Mouse (Mus musculus) midbrain, embryonic 15.5 days (tissue): ENCODE results near the gene Neu4. TPM values are rescaled to one million over a fixed set of nuclear protein-coding genes. Genes with fewer than 3 reads are reported as not detected.
"Not testable (repeated sequence)": the region's sequence is repeated elsewhere in the genome, so short reads cannot be mapped to it uniquely, and the experiment has no call there.

Experiments
- ATAC-seq: fragments of 200-750 bp; cut with Nextera tagmentation; replicated peaks from 2 replicates; pipeline ENCODE4 v1.8.0; 2017; ENCODE audit warnings: moderate TSS enrichment
- H3K27ac ChIP-seq: fragments of 300-500 bp; sonication (generic); 2 replicates; pipeline ENCODE4 v1.5.1; 2015; ENCODE audit warnings: mild to moderate bottlenecking, inconsistent platforms
- H3K27me3 ChIP-seq: fragments of 300-500 bp; sonication (generic); replicated peaks from 2 replicates; pipeline ENCODE4 v1.6.1; 2015; ENCODE audit warnings: inconsistent platforms
- H3K36me3 ChIP-seq: fragments of 300-500 bp; sonication (generic); replicated peaks from 2 replicates; pipeline ENCODE4 v1.6.1; 2015; ENCODE audit warnings: inconsistent platforms
- H3K4me1 ChIP-seq: fragments of 300-500 bp; sonication (generic); 2 replicates; pipeline ENCODE4 v1.6.1; 2015; ENCODE audit warnings: inconsistent platforms
- H3K4me2 ChIP-seq: fragments of 300-500 bp; sonication (generic); 2 replicates; pipeline ENCODE4 v1.6.1; 2015; ENCODE audit warnings: inconsistent platforms, mild to moderate bottlenecking, moderate library complexity
- H3K4me3 ChIP-seq: fragments of 300-500 bp; sonication (generic); 2 replicates; pipeline ENCODE4 v1.5.1; 2015; ENCODE audit warnings: mild to moderate bottlenecking, inconsistent platforms
- H3K9ac ChIP-seq: fragments of 300-500 bp; sonication (generic); 2 replicates; pipeline ENCODE4 v1.6.1; 2015; ENCODE audit warnings: mild to moderate bottlenecking, inconsistent platforms
- H3K9me3 ChIP-seq: fragments of 300-500 bp; sonication (generic); 2 replicates; pipeline ENCODE4 v1.6.1; 2016; ENCODE audit warnings: inconsistent platforms
- WGBS: fragments of 180-500 bp; shearing (Covaris S2); methylation state at CpG from one replicate; pipeline ENCODE4 v1.1.7; 2015; ENCODE audit warnings: mixed read lengths; 5-methylcytosine and 5-hydroxymethylcytosine counted together
- polyA plus RNA-seq: library from polyadenylated mRNA; unstranded; fragments of >200 nt; fragmentation: Nextera tagmentation; extraction: Ambion mirVana; gene quantifications from 2 replicates; pipeline ENCODE4 v1.2.1, GENCODE M21; 2015

The Neu4 gene
- not detected in 2 replicates for polyA plus RNA-seq

DNA sequence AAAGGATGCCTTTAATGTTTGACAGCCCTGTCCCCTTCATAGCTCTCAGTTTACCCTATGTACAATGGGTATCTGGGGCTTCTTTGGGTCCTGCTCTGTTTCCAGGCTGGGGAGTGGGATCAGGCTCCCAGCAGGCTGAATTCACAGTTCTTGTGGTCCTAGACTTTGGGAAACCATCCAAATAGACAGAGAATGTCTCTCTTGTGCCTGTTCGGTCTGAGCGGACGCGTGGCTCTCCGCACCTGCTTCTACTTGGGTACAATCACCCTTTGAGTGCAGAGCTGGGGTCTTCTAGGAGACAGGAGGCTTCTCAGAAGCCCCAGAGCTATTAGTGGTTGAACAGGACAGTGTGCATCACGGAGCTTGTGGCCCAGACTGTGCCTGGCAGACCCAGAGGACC lies at the start of gene Neu4:
Neu4 (plus strand) TSS at position 301 of the 400 bp plus-strand sequence.
- Histone ChIP-seq H3K4me1 (no peaks in the 10 kb centered on the region), H3K4me2 (no peak within 1 kb of the TSS), H3K27ac (no peak within 1 kb of the TSS), H3K4me3 (no peak within 1 kb of the TSS), H3K36me3 (no peaks in the 10 kb centered on the region), H3K9me3 (no peaks in the 10 kb centered on the region), H3K9ac (no peak within 1 kb of the TSS), H3K27me3 (no peaks in the 10 kb centered on the region)
- ATAC-seq, result no peak
- WGBS, result 88% methylated on average over 6 of the region's 6 CpGs

DNA sequence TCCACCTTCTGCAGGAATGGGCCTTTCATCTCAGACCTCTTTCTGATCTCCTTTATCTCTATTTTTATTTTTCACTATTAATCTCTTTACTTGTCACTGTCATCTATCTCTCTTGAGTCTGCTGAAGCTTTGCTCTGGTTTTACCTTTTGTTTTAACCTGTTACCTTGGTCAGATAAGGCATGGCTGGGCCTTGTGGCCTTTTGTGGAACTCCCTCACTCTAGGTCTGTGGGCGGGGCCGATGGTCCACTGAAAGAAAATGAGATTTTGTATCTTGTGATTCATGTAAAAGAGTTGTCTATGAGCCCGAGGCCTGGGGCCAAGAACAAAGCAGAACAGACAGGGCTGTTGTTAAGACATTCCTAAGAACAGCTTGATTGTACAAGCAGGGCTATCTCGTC lies 49.5 kb upstream of the Neu4 start:
- not testable (repeated sequence) for ATAC-seq, H3K9ac ChIP-seq, H3K27ac ChIP-seq, H3K4me2 ChIP-seq, H3K4me1 ChIP-seq, H3K36me3 ChIP-seq, H3K9me3 ChIP-seq, H3K27me3 ChIP-seq, H3K4me3 ChIP-seq
- no CpG with 5 or more reads among the region's 4 CpGs for WGBS

DNA sequence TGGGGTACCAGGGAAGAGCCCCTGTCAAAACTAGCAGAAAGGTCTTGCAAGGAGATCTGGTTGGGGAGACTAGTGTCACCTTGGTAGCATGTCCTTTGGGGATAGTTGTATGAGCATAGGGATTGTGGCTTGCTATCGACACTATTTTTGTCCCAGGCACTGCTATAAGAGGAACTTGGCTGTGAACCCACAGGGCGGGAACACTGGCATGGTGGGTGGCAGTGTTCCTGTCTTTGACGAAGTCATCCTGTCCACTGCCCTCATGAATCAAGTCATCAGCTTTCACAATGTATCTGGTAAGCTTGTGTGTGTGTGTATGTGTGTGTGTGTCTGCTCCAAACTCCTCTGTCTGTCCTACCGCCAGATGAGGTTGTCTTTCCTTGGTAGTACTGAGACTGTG lies 44.5 kb upstream of the Neu4 start:
- not testable (repeated sequence) for H3K4me3 ChIP-seq, H3K27ac ChIP-seq, H3K9ac ChIP-seq, H3K4me2 ChIP-seq, H3K36me3 ChIP-seq, H3K4me1 ChIP-seq, H3K9me3 ChIP-seq, ATAC-seq, H3K27me3 ChIP-seq
- WGBS, result 82% methylated on average over 2 of the region's 4 CpGs

DNA sequence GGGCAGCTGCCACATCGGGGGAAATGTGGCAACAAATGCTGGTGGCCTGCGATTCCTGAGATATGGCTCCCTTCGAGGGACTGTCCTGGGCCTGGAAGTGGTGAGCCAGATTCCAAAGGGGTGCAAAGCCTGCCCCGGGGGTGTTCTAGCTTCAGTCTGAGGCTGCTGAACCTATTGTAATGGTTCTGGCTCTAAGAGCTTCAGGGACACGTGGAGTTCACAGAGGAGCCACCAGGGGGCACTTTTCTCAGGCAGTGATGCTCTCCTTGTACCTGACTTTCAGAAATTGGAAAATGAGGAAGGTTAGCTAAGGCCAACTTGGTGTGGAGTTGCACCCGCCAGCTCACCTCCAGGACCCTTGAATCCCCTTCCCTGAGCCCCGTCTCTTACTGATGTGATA lies 42.0 kb upstream of the Neu4 start:
- H3K4me1 ChIP-seq, H3K27me3 ChIP-seq, H3K36me3 ChIP-seq, H3K9me3 ChIP-seq, H3K9ac ChIP-seq, ATAC-seq, H3K27ac ChIP-seq, H3K4me3 ChIP-seq, H3K4me2 ChIP-seq: not testable (repeated sequence)
- no CpG with 5 or more reads among the region's 7 CpGs for WGBS

DNA sequence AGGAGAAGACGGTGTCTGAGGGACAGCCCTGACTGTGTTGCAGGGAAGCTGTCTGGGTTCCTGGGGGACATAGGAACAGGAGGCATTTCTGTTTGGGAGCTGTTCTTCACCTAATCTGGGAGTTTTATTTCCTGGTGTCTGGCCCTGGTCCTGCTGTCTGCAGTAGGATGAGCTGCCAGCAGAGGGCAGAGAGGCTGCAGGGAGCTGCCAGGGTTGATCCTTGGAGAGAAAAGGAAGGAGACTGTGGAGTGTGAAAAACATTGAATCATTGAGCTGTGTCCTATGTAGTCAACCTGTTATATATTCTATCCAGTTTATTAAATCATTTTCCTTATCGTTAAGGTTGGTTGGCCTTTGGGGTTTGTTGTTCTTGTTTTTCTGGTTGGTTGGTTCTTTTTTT lies 39.3 kb upstream of the Neu4 start:
- not testable (repeated sequence) for H3K27ac ChIP-seq
- 0 out of 2 replicates have a peak, but pooled peaks have one; percentile 62 for ATAC-seq
- WGBS, result no CpG with 5 or more reads among the region's 2 CpGs

DNA sequence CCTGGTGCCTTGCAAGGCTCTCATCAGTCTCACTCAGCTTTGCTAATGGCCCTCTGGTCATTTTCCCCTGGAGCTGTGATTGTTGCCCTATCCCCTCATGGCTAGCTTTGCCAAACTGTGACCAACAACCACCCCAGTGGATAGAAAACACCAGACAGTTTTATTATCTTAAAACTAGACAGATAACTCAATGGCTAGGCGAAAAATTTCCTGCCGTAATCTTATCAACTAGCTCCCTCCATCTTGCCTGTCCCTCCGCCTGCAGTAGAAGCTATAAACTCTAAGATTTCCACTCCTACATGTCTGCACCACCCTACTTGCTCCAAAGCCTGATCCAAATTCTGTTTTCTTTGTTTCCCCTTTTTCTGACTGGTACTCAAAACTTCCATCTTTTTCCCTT lies 34.1 kb upstream of the Neu4 start:
- Histone ChIP-seq H3K9me3 (no peaks in the 10 kb centered on the region), H3K27me3 (no peaks in the 10 kb centered on the region), H3K9ac (no peak overlapping the region), H3K27ac (no peak overlapping the region), H3K36me3 (no peaks in the 10 kb centered on the region), H3K4me1 (no peaks in the 10 kb centered on the region), H3K4me3 (no peak overlapping the region), H3K4me2 (no peak overlapping the region)
- no peak for ATAC-seq
- 95% methylated on average over 3 of the region's 3 CpGs for WGBS

More for the DNA sequence above, 39.3 kb upstream of the Neu4 start:
- not testable (repeated sequence) for H3K4me1 ChIP-seq, H3K4me2 ChIP-seq, H3K36me3 ChIP-seq, H3K9me3 ChIP-seq, H3K27me3 ChIP-seq, H3K4me3 ChIP-seq, H3K9ac ChIP-seq

DNA sequence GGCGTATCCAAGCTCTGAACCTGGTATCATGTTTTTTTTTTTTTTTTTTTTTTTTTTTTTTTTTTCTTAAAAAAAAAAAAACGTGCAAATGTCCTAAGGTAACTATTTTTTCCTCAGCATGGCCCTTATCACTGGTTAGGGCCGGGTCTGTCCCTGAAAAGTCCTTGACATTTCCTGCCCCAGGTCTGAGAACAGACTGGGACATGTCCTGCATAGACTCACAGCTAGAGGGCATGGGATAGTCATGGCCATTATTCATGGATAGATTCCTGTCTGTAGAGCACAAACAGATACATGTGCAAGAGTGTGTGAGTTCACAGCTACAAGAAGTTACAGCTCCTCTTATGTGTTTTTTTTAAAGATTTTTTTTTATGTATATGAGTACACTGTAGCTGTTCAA lies 31.5 kb upstream of the Neu4 start:
- Histone ChIP-seq H3K4me1 (no peaks in the 10 kb centered on the region), H3K27me3 (no peaks in the 10 kb centered on the region), H3K9ac (no peak overlapping the region), H3K4me2 (no peak overlapping the region), H3K9me3 (no peaks in the 10 kb centered on the region), H3K4me3 (no peak overlapping the region), H3K27ac (no peak overlapping the region), H3K36me3 (no peaks in the 10 kb centered on the region)
- ATAC-seq, result no peak
- 82% methylated on average over 3 of the region's 3 CpGs for WGBS

DNA sequence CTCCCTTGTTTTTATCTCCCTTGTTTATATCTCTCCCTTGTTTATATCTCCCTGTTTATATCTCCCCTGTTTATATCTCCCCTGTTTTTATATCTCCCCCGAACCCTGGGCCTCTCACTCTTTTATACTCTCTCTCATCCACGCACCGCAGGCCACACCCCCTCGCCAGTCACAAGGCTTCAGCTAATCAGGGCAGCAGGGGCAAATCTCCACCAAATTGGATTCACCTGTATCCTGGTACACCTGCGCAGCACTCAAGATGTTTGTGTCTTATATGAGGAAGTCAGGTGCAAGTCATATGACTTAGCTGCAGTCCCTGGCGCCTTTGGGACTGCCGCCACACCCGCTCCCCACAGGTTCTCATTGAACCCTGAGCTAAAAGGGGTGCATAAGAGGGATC lies 30.0 kb upstream of the Neu4 start, which contains the start of gene Gal3st2c:
Gal3st2c (plus strand) TSS at position 301 of the 400 bp plus-strand sequence.
- H3K9ac ChIP-seq, H3K36me3 ChIP-seq, H3K27me3 ChIP-seq, H3K4me2 ChIP-seq, ATAC-seq, H3K9me3 ChIP-seq, H3K4me1 ChIP-seq, H3K27ac ChIP-seq, H3K4me3 ChIP-seq: not testable (repeated sequence)
- 90% methylated on average over 8 of the region's 8 CpGs for WGBS

DNA sequence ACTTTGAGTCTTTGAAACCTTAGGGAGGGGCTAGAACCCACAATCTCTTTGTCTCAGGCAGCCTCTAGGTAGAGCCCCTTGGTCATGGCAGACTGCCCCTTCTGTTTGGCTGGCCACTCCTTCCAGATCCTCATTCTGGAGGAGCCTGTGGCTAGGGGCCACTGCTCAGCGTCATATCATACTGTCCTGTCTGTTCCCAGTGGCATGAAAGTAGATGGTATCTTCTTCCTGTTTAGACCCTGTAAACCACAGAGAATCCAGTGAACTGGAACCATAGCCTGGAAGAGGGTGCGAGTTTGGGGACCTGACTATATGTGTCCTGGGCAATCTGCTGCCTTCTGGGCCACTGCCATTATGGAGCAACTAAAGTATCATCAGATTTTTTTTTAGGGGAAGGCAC lies 29.2 kb upstream of the Neu4 start:
- not testable (repeated sequence) for H3K9me3 ChIP-seq, H3K9ac ChIP-seq, H3K27me3 ChIP-seq, H3K27ac ChIP-seq, H3K4me1 ChIP-seq, H3K4me2 ChIP-seq, H3K4me3 ChIP-seq, ATAC-seq, H3K36me3 ChIP-seq
- 79% methylated on average over 2 of the region's 2 CpGs for WGBS

DNA sequence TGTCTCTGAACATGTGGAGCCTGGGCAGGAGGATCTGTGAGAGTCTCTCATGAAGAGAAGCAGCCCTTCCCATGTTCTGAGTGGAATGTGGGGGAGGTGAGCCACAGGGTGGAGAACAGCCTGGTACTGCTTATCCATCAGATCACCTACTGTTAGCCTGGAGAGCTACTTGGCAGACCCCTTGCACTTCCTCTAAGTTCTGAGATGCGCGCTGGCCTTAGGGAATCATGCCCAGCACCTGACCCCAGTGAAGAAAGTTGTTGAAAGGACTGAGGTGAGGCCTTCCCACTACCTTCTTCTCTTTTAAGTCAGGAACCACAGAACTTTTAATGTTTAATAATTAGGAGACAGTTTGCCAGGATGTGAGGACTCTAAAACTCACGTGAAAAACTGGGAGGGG lies 28.8 kb upstream of the Neu4 start:
- H3K36me3 ChIP-seq, H3K4me2 ChIP-seq, H3K4me1 ChIP-seq, H3K27me3 ChIP-seq, H3K9me3 ChIP-seq, ATAC-seq, H3K9ac ChIP-seq, H3K4me3 ChIP-seq, H3K27ac ChIP-seq: not testable (repeated sequence)
- 89% methylated on average over 3 of the region's 3 CpGs for WGBS

DNA sequence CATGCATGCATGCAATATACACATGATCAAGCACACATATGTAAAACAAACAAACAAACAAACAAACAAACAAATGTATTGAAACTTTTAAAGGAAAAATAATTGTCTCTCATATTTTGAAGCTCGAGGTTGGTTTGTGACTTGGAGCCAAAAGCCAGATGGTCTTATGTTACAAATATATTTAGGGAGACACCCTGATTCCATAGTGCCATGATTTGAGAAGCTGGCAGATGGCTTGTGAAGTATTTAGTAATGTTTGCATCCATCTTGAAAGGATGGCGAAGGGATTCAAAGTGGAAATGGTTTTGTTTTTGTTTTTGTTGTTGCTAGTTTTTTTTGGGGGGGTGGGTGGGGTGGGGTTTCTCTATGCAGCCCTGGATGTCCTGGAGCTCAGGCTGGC lies 19.2 kb upstream of the Neu4 start:
- Histone ChIP-seq H3K36me3 (no peaks in the 10 kb centered on the region), H3K9ac (no peak overlapping the region), H3K4me2 (no peak overlapping the region), H3K27me3 (no peaks in the 10 kb centered on the region), H3K4me3 (no peak overlapping the region), H3K9me3 (no peaks in the 10 kb centered on the region), H3K27ac (no peak overlapping the region), H3K4me1 (no peaks in the 10 kb centered on the region)
- no peak for ATAC-seq
- 78% methylated on average over 2 of the region's 2 CpGs for WGBS

DNA sequence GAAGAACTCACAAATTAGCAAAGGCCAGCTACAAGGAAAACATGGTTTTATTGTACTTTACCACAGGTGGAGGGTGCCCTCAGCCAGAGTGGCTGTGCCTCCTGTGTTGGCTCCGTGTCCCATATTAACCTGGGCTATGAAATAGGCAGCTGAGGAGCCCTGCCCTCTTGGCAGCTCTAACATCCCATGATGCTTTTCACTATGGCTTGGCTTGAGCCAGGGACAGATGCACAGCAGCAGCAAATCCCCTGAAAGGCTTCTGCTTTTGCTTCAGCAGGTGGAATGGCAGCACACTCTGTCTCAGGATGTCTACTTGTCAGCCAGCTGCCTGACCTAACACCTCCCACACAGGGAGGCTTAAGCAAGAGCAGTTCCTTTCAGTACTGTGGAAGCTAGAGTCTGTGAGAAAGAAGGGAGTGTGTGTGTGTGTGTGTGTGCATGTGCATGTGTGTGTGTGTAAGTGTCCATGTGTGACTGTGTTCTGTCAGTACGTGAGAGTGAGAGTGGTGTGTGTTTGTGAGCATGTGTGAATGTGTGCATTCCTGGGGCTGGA lies 14.2 kb upstream of the Neu4 start:
- WGBS, result 79% methylated on average over 2 of the region's 2 CpGs
- not testable (repeated sequence) for H3K9ac ChIP-seq

DNA sequence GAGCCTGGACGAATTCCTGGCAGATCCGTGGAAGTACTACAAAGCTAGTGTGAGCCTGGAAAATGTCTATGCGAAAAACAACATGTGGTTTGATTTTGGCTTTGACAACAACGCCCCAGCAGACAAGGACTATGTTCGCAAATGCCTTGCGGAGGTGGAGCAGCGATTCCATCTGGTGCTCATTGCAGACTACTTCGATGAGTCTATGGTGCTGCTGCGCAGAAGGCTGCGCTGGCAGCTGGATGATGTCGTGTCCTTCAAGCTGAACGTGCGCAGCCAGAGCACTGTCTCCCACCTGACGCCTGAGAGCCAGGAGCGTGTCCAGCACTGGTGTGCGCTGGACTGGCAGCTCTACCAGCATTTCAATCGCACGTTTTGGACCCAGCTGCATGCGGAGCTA lies 11.4 kb upstream of the Neu4 start:
- not testable (repeated sequence) for H3K4me2 ChIP-seq, H3K36me3 ChIP-seq, H3K9me3 ChIP-seq, H3K27ac ChIP-seq, H3K9ac ChIP-seq, H3K27me3 ChIP-seq, ATAC-seq, H3K4me3 ChIP-seq, H3K4me1 ChIP-seq
- 91% methylated on average over 16 of the region's 19 CpGs for WGBS

More for the DNA sequence above, 14.2 kb upstream of the Neu4 start:
- H3K27ac ChIP-seq, H3K36me3 ChIP-seq, H3K4me3 ChIP-seq, ATAC-seq, H3K4me1 ChIP-seq, H3K4me2 ChIP-seq, H3K27me3 ChIP-seq, H3K9me3 ChIP-seq: not testable (repeated sequence)
